Mouse (Mus musculus): ENCODE measurements around the gene Mfsd4a.

- no peak for TF ChIP-seq POLR2A (IDR thresholded peaks at IDR 0.05; ENCODE audit: borderline replicate concordance, insufficient read depth, low read length)
- TF ChIP-seq CTCF (IDR thresholded peaks at IDR 0.05; ENCODE audit: borderline replicate concordance, insufficient read depth, low read depth, low read length): no peak
Measured at GRCm38 (mm10) chr1:132113098-132113497, 45.2 kb upstream of the Mfsd4a start.
